Mouse (Mus musculus) midbrain, embryonic 14.5 days (tissue): ENCODE measurements at regions not wholly inside any gene's neighbourhood (a gene's known extent, or its start where the extent isn't known, plus 50 kb on each side); places are given as distances from the start of the nearest gene placed in this dataset.

Experiments
- ATAC-seq: fragments of 200-750 bp; cut with Nextera tagmentation; 2 replicates; pipeline ENCODE4 v1.8.0; 2017; ENCODE audit warnings: moderate number of reproducible peaks, moderate library complexity; ENCODE audit not compliant: low FRiP score, low TSS enrichment
- DNase-seq: peaks from one replicate; pipeline ENCODE4 v3.0.0-alpha.2; 2015
- H3K27ac ChIP-seq: fragments of 300-500 bp; sonication (generic); replicated peaks from 2 replicates; pipeline ENCODE4 v1.5.1; 2014; ENCODE audit warnings: mild to moderate bottlenecking, low read depth, low read length, moderate library complexity
- H3K27me3 ChIP-seq: fragments of 300-500 bp; sonication (generic); 2 replicates; pipeline ENCODE4 v1.6.1; 2014; ENCODE audit warnings: low read length, control low read depth, mixed read lengths; ENCODE audit not compliant: control insufficient read depth, insufficient read depth
- H3K36me3 ChIP-seq: fragments of 300-500 bp; sonication (generic); 2 replicates; pipeline ENCODE4 v1.6.1; 2014; ENCODE audit warnings: low read length, control low read depth; ENCODE audit not compliant: control insufficient read depth, insufficient read depth
- H3K4me1 ChIP-seq: fragments of 300-500 bp; sonication (generic); 2 replicates; pipeline ENCODE4 v1.6.1; 2014; ENCODE audit warnings: mild to moderate bottlenecking, antibody characterized with exemption, low read length, control low read depth; ENCODE audit not compliant: control insufficient read depth, insufficient read depth
- H3K4me2 ChIP-seq: fragments of 300-500 bp; sonication (generic); 2 replicates; pipeline ENCODE4 v1.6.1; 2014; ENCODE audit warnings: mild to moderate bottlenecking, low read length, moderate library complexity
- H3K4me3 ChIP-seq: fragments of 300-500 bp; sonication (generic); replicated peaks from 2 replicates; pipeline ENCODE4 v1.5.1; 2014; ENCODE audit warnings: low read depth, low read length
- H3K9ac ChIP-seq: fragments of 300-500 bp; sonication (generic); replicated peaks from 2 replicates; pipeline ENCODE4 v1.6.1; 2014; ENCODE audit warnings: mild to moderate bottlenecking, low read length, moderate library complexity
- H3K9me3 ChIP-seq: fragments of 300-500 bp; sonication (generic); 2 replicates; pipeline ENCODE4 v1.6.1; 2016; ENCODE audit warnings: low read length, control low read depth, mixed read lengths; ENCODE audit not compliant: control insufficient read depth
- WGBS: fragments of 180-500 bp; shearing (Covaris S2); extraction: QIAGEN DNeasy Blood & Tissue Kit; methylation state at CpG from one replicate; pipeline ENCODE4 v1.1.7; 2014; 5-methylcytosine and 5-hydroxymethylcytosine counted together

- H3K4me2 ChIP-seq: peak overlapping the region; percentile 33; the same call in 1 of the 2 replicates
- WGBS: 63% methylated on average over 6 of the region's 6 CpGs
- H3K4me3 ChIP-seq: no peak overlapping the region
- no peaks in the 10 kb centered on the region for H3K36me3 ChIP-seq
- no peak overlapping the region for H3K27ac ChIP-seq
- ATAC-seq: no peak
- no peak overlapping the region for H3K9ac ChIP-seq
- peaks cover 3% of the 10 kb centered on the region; the same call in 1 of the 2 replicates for H3K4me1 ChIP-seq
- DNase-seq: peak; percentile 28
- H3K9me3 ChIP-seq: no peaks in the 10 kb centered on the region
- no peaks in the 10 kb centered on the region for H3K27me3 ChIP-seq
These were observed 397.7 kb downstream of the Isl1 start for GRCm38 (mm10) chr13:115911524-115912459.

GRCm38 (mm10) chr13:115910866-115911449, 398.5 kb downstream of the Isl1 start:
- peaks cover 3% of the 10 kb centered on the region; the same call in 1 of the 2 replicates for H3K4me1 ChIP-seq
- H3K9ac ChIP-seq: no peak overlapping the region; the same call in 1 of the 2 replicates
- H3K36me3 ChIP-seq: no peaks in the 10 kb centered on the region
- no peak overlapping the region; the same call in 1 of the 2 replicates for H3K27ac ChIP-seq
- H3K9me3 ChIP-seq: no peaks in the 10 kb centered on the region
- no peak overlapping the region for H3K4me3 ChIP-seq
- H3K4me2 ChIP-seq: peak overlapping the region; percentile 33
- WGBS: 17% methylated on average over 8 of the region's 8 CpGs
- ATAC-seq (peak; percentile 51; the same call in 1 of the 2 replicates), DNase-seq (peak; percentile 60)
- H3K27me3 ChIP-seq: no peaks in the 10 kb centered on the region

GRCm38 (mm10) chr13:115880616-115881015, 428.9 kb downstream of the Isl1 start:
- 92% methylated on average over 1 of the region's 1 CpGs for WGBS
- H3K4me1 ChIP-seq: no peaks in the 10 kb centered on the region

GRCm38 (mm10) chr13:115860480-115860879, 449.0 kb downstream of the Isl1 start:
- ATAC-seq: no peak
- no peaks in the 10 kb centered on the region for H3K4me1 ChIP-seq
- WGBS: 78% methylated on average over 3 of the region's 3 CpGs
- H3K4me2 ChIP-seq: no peak overlapping the region
- H3K4me3 ChIP-seq: no peak overlapping the region
- no peaks in the 10 kb centered on the region for H3K36me3 ChIP-seq
- H3K27ac ChIP-seq: no peak overlapping the region
- no peak for DNase-seq
- no peak overlapping the region for H3K9ac ChIP-seq
- H3K9me3 ChIP-seq: no peaks in the 10 kb centered on the region
- no peaks in the 10 kb centered on the region for H3K27me3 ChIP-seq

More at GRCm38 (mm10) chr13:115880616-115881015, 428.9 kb downstream of the Isl1 start:
- H3K27ac ChIP-seq: no peak overlapping the region
- H3K9me3 ChIP-seq: no peaks in the 10 kb centered on the region
- no peak overlapping the region for H3K9ac ChIP-seq
- H3K4me3 ChIP-seq: no peak overlapping the region
- DNase-seq (no peak), ATAC-seq (no peak)
- no peaks in the 10 kb centered on the region for H3K27me3 ChIP-seq
- no peak overlapping the region for H3K4me2 ChIP-seq
- H3K36me3 ChIP-seq: no peaks in the 10 kb centered on the region

- Histone ChIP-seq H3K4me3 (no peak overlapping the region), H3K9me3 (no peaks in the 10 kb centered on the region), H3K9ac (no peak overlapping the region), H3K4me2 (no peak overlapping the region), H3K27me3 (no peaks in the 10 kb centered on the region), H3K36me3 (no peaks in the 10 kb centered on the region), H3K27ac (no peak overlapping the region), H3K4me1 (no peaks in the 10 kb centered on the region)
- DNase-seq (no peak), ATAC-seq (no peak)
- WGBS: 56% methylated on average over 4 of the region's 4 CpGs
These were observed 452.9 kb downstream of the Isl1 start for GRCm38 (mm10) chr13:115856632-115857031.

DNA sequence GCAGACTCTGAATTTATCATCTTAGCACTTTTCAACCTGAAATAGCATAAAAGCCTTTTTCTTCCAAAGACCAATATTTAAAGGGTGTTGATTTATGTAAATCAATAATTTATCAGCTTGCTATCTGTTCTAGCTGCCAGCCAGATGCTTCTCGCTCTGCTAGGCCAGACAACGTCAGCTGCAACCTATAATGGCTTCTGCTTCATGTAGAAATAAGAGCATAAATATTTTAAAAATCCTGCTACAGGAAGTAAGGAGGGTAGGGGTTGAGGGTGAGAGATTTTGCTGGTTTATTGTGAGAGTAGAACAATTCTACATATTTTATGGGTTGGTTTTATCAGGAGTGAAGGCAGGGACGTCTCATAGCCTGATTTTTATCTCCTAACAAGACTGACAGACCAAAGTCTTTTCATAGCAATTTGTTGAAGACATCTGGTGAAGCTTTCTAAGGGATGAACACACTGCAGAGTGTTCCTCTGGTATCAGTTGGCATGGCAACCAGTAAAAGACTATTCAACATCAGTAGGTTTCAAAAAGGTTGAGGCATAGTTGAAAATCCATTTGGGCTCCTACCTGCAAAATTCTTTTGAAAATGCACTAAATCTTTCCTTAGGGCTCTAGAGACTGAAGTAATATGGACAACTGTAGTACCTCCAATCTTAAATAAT, 456.7 kb downstream of the Isl1 start:
- Histone ChIP-seq H3K4me1 (no peaks in the 10 kb centered on the region), H3K4me2 (no peak overlapping the region), H3K27ac (no peak overlapping the region), H3K27me3 (no peaks in the 10 kb centered on the region), H3K36me3 (no peaks in the 10 kb centered on the region), H3K4me3 (no peak overlapping the region), H3K9ac (no peak overlapping the region), H3K9me3 (no peaks in the 10 kb centered on the region)
- WGBS: 45% methylated on average over 3 of the region's 3 CpGs
- ATAC-seq: peak; percentile 27; the same call in 1 of the 2 replicates
- DNase-seq: peak; percentile 50

DNA sequence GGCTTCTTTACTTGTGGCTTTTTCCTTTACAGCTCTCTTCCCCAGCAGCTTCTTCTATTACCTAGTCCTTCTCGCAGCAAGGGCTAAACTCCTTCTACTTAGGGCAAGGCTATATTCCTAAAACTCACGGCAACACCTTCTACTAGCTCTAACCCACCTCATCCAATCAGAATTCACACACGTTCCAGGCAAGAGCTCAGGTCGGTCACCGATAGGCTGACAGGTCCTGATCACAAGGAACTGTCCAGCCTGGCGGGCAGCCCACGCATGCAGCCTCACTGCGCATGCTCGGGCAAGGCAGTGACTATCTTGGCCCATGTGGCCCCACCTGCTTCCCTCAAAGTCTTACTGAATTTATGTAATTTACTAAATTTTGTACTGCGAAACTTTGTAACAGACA, 466.4 kb downstream of the Isl1 start:
- Histone ChIP-seq H3K36me3 (no peaks in the 10 kb centered on the region), H3K9me3 (no peaks in the 10 kb centered on the region), H3K27me3 (no peaks in the 10 kb centered on the region), H3K9ac (no peak overlapping the region), H3K4me1 (no peaks in the 10 kb centered on the region), H3K4me3 (no peak overlapping the region), H3K27ac (no peak overlapping the region), H3K4me2 (no peak overlapping the region)
- WGBS: 65% methylated on average over 10 of the region's 10 CpGs
- DNase-seq (no peak), ATAC-seq (no peak)

GRCm38 (mm10) chr13:115836203-115836768, 473.2 kb downstream of the Isl1 start:
- H3K4me1 ChIP-seq: no peaks in the 10 kb centered on the region
- no peaks in the 10 kb centered on the region for H3K27me3 ChIP-seq
- H3K27ac ChIP-seq: no peak overlapping the region
- no peak for DNase-seq
- no peak overlapping the region for H3K9ac ChIP-seq
- no peak overlapping the region for H3K4me3 ChIP-seq
- no peaks in the 10 kb centered on the region for H3K9me3 ChIP-seq
- ATAC-seq: no peak
- no peaks in the 10 kb centered on the region for H3K36me3 ChIP-seq
- no peak overlapping the region for H3K4me2 ChIP-seq
- 84% methylated on average over 6 of the region's 6 CpGs for WGBS
